Mouse (Mus musculus): ENCODE measurements around the gene Gnb1. TPM values are rescaled to one million over a fixed set of nuclear protein-coding genes. Genes with fewer than 3 reads are reported as not detected.
A peak's percentile ranks its signal among the peaks of the same experiment; 100 is the strongest.

Gene Gnb1
- polyA plus RNA-seq, 1 experiment from 2014 or later, result 277 TPM

GRCm38 (mm10) chr4:155490456-155490855 is 705 bp upstream of the Gnb1 start:
- H3K27me3 ChIP-seq (replicated peaks; ENCODE audit: control insufficient read depth, insufficient read depth, low read length), result no peaks in the 10 kb centered on the region
- H3K4me2 ChIP-seq, result peak overlapping the region; percentile 78
- no peaks in the 10 kb centered on the region for H3K36me3 ChIP-seq (ENCODE audit: control insufficient read depth, insufficient read depth, low read length)
- peak overlapping the region; percentile 23; the same call in 1 of the 2 replicates for H3K27ac ChIP-seq (ENCODE audit: low read depth, low read length)
- DNase-seq (ENCODE audit: low spot score), result no peak
- H3K4me1 ChIP-seq (replicated peaks; ENCODE audit: control insufficient read depth, insufficient read depth, low read length), result peaks cover 59% of the 10 kb centered on the region
- no peak for ATAC-seq (replicated peaks; ENCODE audit: low FRiP score)
- H3K9me3 ChIP-seq (ENCODE audit: control insufficient read depth, low read length), result no peaks in the 10 kb centered on the region
- H3K9ac ChIP-seq (ENCODE audit: low read depth, low read length), result peak overlapping the region; percentile 64
- H3K4me3 ChIP-seq (ENCODE audit: low read depth, low read length), result peak overlapping the region; percentile 93
- 36% methylated on average over 5 of the region's 5 CpGs for WGBS

GRCm38 (mm10) chr4:155491529-155492130 is 469 bp downstream of the Gnb1 start:
- Histone ChIP-seq H3K27ac (ENCODE audit: low read depth, low read length) (peak overlapping the region; percentile 85), H3K9ac (ENCODE audit: low read depth, low read length) (peak overlapping the region; percentile 95), H3K9me3 (ENCODE audit: control insufficient read depth, low read length) (no peaks in the 10 kb centered on the region), H3K27me3 (replicated peaks; ENCODE audit: control insufficient read depth, insufficient read depth, low read length) (no peaks in the 10 kb centered on the region), H3K4me3 (ENCODE audit: low read depth, low read length) (peak overlapping the region; percentile 93), H3K4me2 (peak overlapping the region; percentile 78), H3K4me1 (replicated peaks; ENCODE audit: control insufficient read depth, insufficient read depth, low read length) (peaks cover 59% of the 10 kb centered on the region), H3K36me3 (ENCODE audit: control insufficient read depth, insufficient read depth, low read length) (no peaks in the 10 kb centered on the region)
- WGBS, result under 1% methylated on average over 53 of the region's 54 CpGs
- DNase-seq (ENCODE audit: low spot score) (peak; percentile 75), ATAC-seq (replicated peaks; ENCODE audit: low FRiP score) (peak; percentile 36; the same call in 1 of the 2 replicates)

GRCm38 (mm10) chr4:155492131-155492633 is 1.0 kb downstream of the Gnb1 start:
- Histone ChIP-seq H3K36me3 (ENCODE audit: control insufficient read depth, insufficient read depth, low read length) (no peaks in the 10 kb centered on the region), H3K4me2 (peak overlapping the region; percentile 78), H3K27me3 (replicated peaks; ENCODE audit: control insufficient read depth, insufficient read depth, low read length) (no peaks in the 10 kb centered on the region), H3K4me1 (replicated peaks; ENCODE audit: control insufficient read depth, insufficient read depth, low read length) (peaks cover 59% of the 10 kb centered on the region), H3K4me3 (ENCODE audit: low read depth, low read length) (peak overlapping the region; percentile 93), H3K27ac (ENCODE audit: low read depth, low read length) (peak overlapping the region; percentile 85), H3K9ac (ENCODE audit: low read depth, low read length) (peak overlapping the region; percentile 95), H3K9me3 (ENCODE audit: control insufficient read depth, low read length) (no peaks in the 10 kb centered on the region)
- DNase-seq (ENCODE audit: low spot score) (no peak), ATAC-seq (replicated peaks; ENCODE audit: low FRiP score) (0 out of 2 replicates have a peak, but pooled peaks have one; percentile 30)
- WGBS, result under 1% methylated on average over 49 of the region's 51 CpGs

GRCm38 (mm10) chr4:155494891-155495290 is 3.7 kb downstream of the Gnb1 start:
- Histone ChIP-seq H3K4me3 (ENCODE audit: low read depth, low read length) (no peak overlapping the region), H3K27me3 (replicated peaks; ENCODE audit: control insufficient read depth, insufficient read depth, low read length) (no peaks in the 10 kb centered on the region), H3K9me3 (ENCODE audit: control insufficient read depth, low read length) (no peaks in the 10 kb centered on the region), H3K27ac (ENCODE audit: low read depth, low read length) (no peak overlapping the region), H3K4me1 (replicated peaks; ENCODE audit: control insufficient read depth, insufficient read depth, low read length) (peaks cover 33% of the 10 kb centered on the region), H3K9ac (ENCODE audit: low read depth, low read length) (no peak overlapping the region), H3K36me3 (ENCODE audit: control insufficient read depth, insufficient read depth, low read length) (no peaks in the 10 kb centered on the region), H3K4me2 (no peak overlapping the region)
- WGBS, result 59% methylated on average over 4 of the region's 4 CpGs
- no peak for DNase-seq (ENCODE audit: low spot score)
- no peak for ATAC-seq (replicated peaks; ENCODE audit: low FRiP score)

GRCm38 (mm10) chr4:155497963-155498362 is 6.8 kb downstream of the Gnb1 start:
- no peaks in the 10 kb centered on the region for H3K27me3 ChIP-seq (replicated peaks; ENCODE audit: control insufficient read depth, insufficient read depth, low read length)
- H3K4me1 ChIP-seq (replicated peaks; ENCODE audit: control insufficient read depth, insufficient read depth, low read length), result peaks cover 27% of the 10 kb centered on the region
- H3K9ac ChIP-seq (ENCODE audit: low read depth, low read length), result no peak overlapping the region
- H3K9me3 ChIP-seq (ENCODE audit: control insufficient read depth, low read length), result no peaks in the 10 kb centered on the region
- no peak overlapping the region for H3K4me2 ChIP-seq
- no peaks in the 10 kb centered on the region for H3K36me3 ChIP-seq (ENCODE audit: control insufficient read depth, insufficient read depth, low read length)
- ATAC-seq (replicated peaks; ENCODE audit: low FRiP score) (no peak), DNase-seq (ENCODE audit: low spot score) (no peak)
- WGBS, result 68% methylated on average over 3 of the region's 3 CpGs
- no peak overlapping the region for H3K4me3 ChIP-seq (ENCODE audit: low read depth, low read length)
- no peak overlapping the region for H3K27ac ChIP-seq (ENCODE audit: low read depth, low read length)

GRCm38 (mm10) chr4:155501126-155501525 is 10.0 kb downstream of the Gnb1 start:
- Histone ChIP-seq H3K4me3 (ENCODE audit: low read depth, low read length) (no peak overlapping the region), H3K27me3 (replicated peaks; ENCODE audit: control insufficient read depth, insufficient read depth, low read length) (no peaks in the 10 kb centered on the region), H3K27ac (ENCODE audit: low read depth, low read length) (no peak overlapping the region), H3K9ac (ENCODE audit: low read depth, low read length) (no peak overlapping the region), H3K36me3 (ENCODE audit: control insufficient read depth, insufficient read depth, low read length) (no peaks in the 10 kb centered on the region), H3K9me3 (ENCODE audit: control insufficient read depth, low read length) (no peaks in the 10 kb centered on the region), H3K4me1 (replicated peaks; ENCODE audit: control insufficient read depth, insufficient read depth, low read length) (peaks cover 29% of the 10 kb centered on the region), H3K4me2 (no peak overlapping the region)
- no peak for DNase-seq (ENCODE audit: low spot score)
- 67% methylated on average over 2 of the region's 2 CpGs for WGBS
- ATAC-seq (replicated peaks; ENCODE audit: low FRiP score), result no peak

- no peak overlapping the region for H3K9ac ChIP-seq (ENCODE audit: low read depth, low read length)
- DNase-seq (ENCODE audit: low spot score), result no peak
- no peak overlapping the region for H3K4me3 ChIP-seq (ENCODE audit: low read depth, low read length)
- 48% methylated on average over 8 of the region's 8 CpGs for WGBS
- H3K4me2 ChIP-seq, result peak overlapping the region; percentile 22
- H3K4me1 ChIP-seq (replicated peaks; ENCODE audit: control insufficient read depth, insufficient read depth, low read length), result peaks cover 31% of the 10 kb centered on the region
- H3K27ac ChIP-seq (ENCODE audit: low read depth, low read length), result no peak overlapping the region
- no peaks in the 10 kb centered on the region for H3K9me3 ChIP-seq (ENCODE audit: control insufficient read depth, low read length)
- no peaks in the 10 kb centered on the region for H3K36me3 ChIP-seq (ENCODE audit: control insufficient read depth, insufficient read depth, low read length)
- no peaks in the 10 kb centered on the region for H3K27me3 ChIP-seq (replicated peaks; ENCODE audit: control insufficient read depth, insufficient read depth, low read length)
- no peak for ATAC-seq (replicated peaks; ENCODE audit: low FRiP score)
These were observed 13.9 kb downstream of the Gnb1 start for GRCm38 (mm10) chr4:155505067-155505466.

- H3K9me3 ChIP-seq (ENCODE audit: control insufficient read depth, low read length), result no peaks in the 10 kb centered on the region
- no peaks in the 10 kb centered on the region for H3K36me3 ChIP-seq (ENCODE audit: control insufficient read depth, insufficient read depth, low read length)
- 80% methylated on average over 5 of the region's 5 CpGs for WGBS
- H3K9ac ChIP-seq (ENCODE audit: low read depth, low read length), result no peak overlapping the region
- ATAC-seq (replicated peaks; ENCODE audit: low FRiP score) (no peak), DNase-seq (ENCODE audit: low spot score) (no peak)
- H3K4me2 ChIP-seq, result no peak overlapping the region
- H3K27me3 ChIP-seq (replicated peaks; ENCODE audit: control insufficient read depth, insufficient read depth, low read length), result no peaks in the 10 kb centered on the region
- peaks cover 31% of the 10 kb centered on the region for H3K4me1 ChIP-seq (replicated peaks; ENCODE audit: control insufficient read depth, insufficient read depth, low read length)
- H3K4me3 ChIP-seq (ENCODE audit: low read depth, low read length), result no peak overlapping the region
- no peak overlapping the region for H3K27ac ChIP-seq (ENCODE audit: low read depth, low read length)
These were observed 14.6 kb downstream of the Gnb1 start for GRCm38 (mm10) chr4:155505671-155506295.

- Histone ChIP-seq H3K27me3 (replicated peaks; ENCODE audit: control insufficient read depth, insufficient read depth, low read length) (no peaks in the 10 kb centered on the region), H3K4me2 (no peak overlapping the region), H3K4me1 (replicated peaks; ENCODE audit: control insufficient read depth, insufficient read depth, low read length) (peaks cover 19% of the 10 kb centered on the region), H3K9me3 (ENCODE audit: control insufficient read depth, low read length) (no peaks in the 10 kb centered on the region), H3K9ac (ENCODE audit: low read depth, low read length) (no peak overlapping the region), H3K36me3 (ENCODE audit: control insufficient read depth, insufficient read depth, low read length) (no peaks in the 10 kb centered on the region), H3K27ac (ENCODE audit: low read depth, low read length) (no peak overlapping the region), H3K4me3 (ENCODE audit: low read depth, low read length) (no peak overlapping the region)
- ATAC-seq (replicated peaks; ENCODE audit: low FRiP score) (no peak), DNase-seq (ENCODE audit: low spot score) (no peak)
- WGBS, result 84% methylated on average over 4 of the region's 4 CpGs
These were observed 17.5 kb downstream of the Gnb1 start for GRCm38 (mm10) chr4:155508614-155509013.
